Mouse (Mus musculus) adrenal gland, adult (tissue): ENCODE data around the gene Zfp942.

Experiments
- DNase-seq, 2 experiments: peaks; one replicate each; pipeline ENCODE4 v3.0.0; 2022 to 2023; ENCODE audit warnings: low spot score in 1 of 2; ENCODE audit not compliant: inconsistent age in 2 of 2

The Zfp942 gene

DNA sequence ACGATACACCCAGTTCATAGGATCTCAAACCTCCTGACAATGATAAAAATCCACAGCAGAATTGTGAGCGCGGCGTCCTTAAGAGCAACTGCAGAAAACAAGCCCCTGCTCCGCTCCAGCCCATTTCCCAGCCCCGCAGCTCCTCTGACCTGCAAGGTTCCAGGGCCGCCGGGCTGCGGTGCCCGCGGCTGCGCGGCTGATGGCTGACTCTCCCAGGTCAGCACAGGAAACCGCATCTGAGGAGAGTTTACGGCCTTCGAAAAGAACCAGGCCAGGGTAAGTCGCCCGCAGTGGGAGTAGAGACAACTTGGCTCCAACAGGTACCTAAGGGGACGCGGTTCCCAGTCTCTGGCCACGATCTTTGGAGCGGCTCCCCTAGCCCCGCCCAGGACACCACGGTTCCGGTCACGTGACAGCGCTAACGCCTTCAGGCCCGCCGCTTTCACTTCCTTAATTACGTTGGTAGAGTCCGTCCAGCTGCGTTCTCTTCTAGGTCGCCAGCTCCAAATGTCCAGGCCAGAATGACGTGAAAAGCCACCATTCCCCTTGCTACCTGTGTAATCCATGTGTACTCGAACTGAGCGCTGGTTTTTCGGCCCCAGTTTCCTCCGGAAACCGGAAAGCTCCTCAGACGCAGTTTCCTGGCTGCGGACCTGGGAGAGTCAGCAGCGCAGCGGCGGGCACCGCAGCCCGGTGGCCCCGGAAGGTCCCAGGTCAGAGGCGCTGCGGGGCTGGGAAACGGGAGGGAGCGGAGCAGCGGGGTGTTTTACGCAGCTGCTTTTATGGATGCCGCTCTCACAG is at the start of gene Zfp942, which contains the start of gene Zfp943:
Zfp942 (minus strand) TSS at position 358 of the 801 bp plus-strand sequence.
Zfp943 (plus strand) TSS at position 446 of the 801 bp plus-strand sequence.
- DNase-seq, result peak; percentile 85 to 96

DNA sequence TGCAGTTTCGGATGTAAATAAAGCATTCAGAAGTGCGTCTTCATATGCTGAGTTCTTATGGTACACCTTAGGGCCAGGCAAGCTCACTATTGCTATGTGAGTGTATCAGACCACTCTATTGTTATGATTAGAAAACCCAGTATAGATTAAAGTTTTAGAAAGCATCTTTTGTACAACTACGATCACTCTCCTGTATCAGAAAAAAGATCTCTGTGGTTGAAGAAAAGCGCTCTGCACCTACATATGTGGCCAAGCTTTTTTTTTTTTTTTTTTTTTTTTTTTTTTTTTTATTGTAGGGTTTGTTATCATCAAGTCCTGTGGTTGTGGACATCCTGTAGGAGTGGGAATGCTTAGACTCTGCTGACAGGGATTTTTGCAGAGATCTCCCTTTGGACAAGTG is 1.0 kb upstream of the Zfp942 start:
- DNase-seq, result no peak

DNA sequence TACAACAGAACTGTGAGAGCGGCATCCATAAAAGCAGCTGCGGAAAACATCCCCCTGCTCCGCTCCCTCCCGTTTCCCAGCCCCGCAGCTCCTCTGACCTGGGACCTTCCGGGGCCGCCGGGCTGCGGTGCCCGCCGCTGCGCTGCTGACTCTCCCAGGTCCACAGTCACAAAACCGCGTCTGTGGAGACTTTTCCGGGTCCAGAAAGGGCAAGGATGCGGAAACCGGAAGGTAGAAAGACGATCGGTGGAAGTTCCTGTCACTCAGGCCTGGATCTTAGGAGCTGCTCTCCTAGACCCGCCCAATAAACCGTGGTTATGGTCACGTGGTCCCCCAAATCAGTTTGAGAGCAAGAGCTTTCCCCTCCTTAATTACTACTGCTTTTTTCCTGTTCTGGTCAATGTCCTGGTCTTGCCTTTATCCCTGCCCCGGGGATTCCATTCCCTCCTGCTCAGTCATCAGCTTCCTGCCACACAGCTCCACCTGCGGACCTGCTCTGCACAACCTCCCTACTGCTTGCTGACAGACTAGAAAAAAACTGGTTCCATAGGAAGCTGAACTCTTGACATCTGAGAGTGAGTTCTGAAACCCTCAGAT is 52.7 kb downstream of the Zfp942 start, which contains the start of gene Zfp995:
Zfp995 (minus strand) TSS at position 471 of the 597 bp plus-strand sequence.
- peak; percentile 63 to 84 for DNase-seq

DNA sequence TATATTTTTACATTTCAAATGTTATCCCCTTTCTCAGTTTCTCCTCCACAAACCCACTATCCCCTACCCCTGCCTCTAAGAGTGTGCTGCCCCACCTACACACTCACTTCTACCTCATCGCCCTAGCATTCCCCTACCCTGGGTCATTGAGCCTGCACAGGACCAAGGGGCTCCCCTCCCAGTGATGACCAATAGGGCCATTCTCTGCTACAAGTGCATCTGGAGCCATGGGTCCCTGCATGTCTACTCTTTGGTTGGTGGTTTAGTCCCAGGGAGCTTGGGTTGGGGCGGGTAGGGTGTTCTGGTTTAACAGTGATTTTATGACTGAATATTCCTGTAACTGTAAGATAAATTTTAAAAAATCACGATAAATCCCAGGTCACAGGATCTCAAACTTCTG is 53.2 kb downstream of the Zfp942 start:
- DNase-seq, result no peak
